Mouse (Mus musculus): Measurements from ENCODE around the gene 1110017D15Rik.

DNA sequence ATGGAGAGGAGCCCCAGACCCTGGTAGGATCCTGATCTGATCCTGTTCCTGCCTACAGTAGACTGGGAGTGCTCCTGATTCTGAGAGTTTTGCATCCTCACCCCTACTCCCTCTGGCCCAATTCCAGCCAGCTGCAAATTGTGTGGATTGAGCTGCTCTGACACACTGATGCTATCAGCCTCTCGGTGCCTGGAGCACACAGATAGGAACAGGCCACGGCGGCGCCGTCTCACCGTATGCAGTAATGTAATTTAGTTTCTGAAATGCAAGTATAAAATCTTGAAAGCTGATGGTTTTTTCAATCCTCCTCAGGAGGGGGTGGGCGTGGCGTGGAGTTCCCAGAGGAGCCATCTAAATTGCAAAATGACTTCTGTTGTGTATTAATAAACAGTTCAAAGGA, 25.0 kb upstream of the 1110017D15Rik start:
- TF ChIP-seq CTCF (IDR thresholded peaks at IDR 0.05; ENCODE audit: insufficient read depth, low read length) (no peak), POLR2A (IDR thresholded peaks at IDR 0.05; ENCODE audit: borderline replicate concordance, extremely low read depth, low read depth, low read length) (no peak)

All from lung, adult 2 months (tissue).